Mouse (Mus musculus) lung, postnatal 10 days (tissue): Measurements from ENCODE around the gene Gm5592.
"Not testable (repeated sequence)": the region's sequence is repeated elsewhere in the genome, so short reads cannot be mapped to it uniquely, and the experiment has no call there.

Experiments
- DNase-seq: peaks from one replicate; pipeline ENCODE4 v3.0.0; 2021

Gene Gm5592

DNA sequence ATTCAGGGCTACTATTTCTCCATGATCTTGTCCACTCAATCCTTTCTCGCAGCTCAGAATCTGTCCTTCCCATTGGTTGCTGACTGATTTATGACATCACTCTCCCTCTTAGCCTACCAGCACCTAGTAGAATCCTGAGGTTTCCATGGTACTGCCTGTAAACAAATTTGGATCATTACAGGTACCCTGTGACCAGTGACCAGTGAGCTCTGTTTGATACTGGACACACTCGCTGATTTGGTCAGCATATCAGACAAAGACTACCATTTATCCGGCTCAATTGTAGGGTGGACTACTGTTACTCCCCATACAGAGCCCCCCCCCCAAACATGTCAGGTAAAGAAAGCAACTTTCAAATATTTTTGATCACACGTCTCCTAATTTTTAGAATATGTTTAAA lies at the start of gene Gm5592:
TSS of gene Gm5592 (plus strand) at position 301 of the 400 bp plus-strand sequence.
- not testable (repeated sequence) for DNase-seq

DNA sequence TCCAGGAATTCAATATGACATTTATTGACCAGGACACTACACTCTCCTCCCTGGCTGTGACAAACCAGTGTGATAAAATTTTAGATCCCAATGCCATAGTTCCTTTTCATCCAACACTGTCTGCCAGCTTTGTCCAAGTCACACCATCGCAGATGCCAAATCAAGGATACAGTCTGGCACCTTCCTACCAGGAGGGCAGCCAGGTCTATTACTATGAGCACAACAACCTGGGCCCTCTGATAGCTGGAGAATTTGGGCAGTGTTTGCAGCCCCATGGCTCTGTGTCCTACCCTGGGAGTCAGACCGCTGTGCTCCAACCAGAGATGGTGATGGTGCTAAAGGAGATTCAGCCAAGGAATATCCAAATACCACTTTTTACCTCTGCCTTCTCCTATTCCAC lies 2.2 kb downstream of the Gm5592 start:
- DNase-seq = not testable (repeated sequence)

DNA sequence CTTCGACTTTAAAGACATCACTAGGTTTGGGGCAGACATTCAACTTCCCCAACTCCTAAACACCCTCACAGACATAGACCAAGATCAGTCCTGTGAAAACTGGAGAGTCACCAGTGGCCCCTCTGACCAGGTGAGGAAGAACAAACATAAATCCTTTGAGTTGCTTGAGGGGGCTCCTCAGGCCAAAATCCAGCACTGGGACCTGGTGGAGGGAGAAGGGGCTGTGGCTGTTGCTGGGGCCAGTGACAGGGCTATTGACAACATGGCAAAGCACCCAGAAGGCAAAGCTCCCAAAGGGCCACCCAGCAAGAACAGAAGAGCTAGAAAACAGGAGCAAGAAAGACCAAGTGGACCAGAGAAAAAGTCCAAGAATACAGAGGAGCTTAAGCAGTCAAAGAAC lies 4.2 kb downstream of the Gm5592 start:
- not testable (repeated sequence) for DNase-seq

DNA sequence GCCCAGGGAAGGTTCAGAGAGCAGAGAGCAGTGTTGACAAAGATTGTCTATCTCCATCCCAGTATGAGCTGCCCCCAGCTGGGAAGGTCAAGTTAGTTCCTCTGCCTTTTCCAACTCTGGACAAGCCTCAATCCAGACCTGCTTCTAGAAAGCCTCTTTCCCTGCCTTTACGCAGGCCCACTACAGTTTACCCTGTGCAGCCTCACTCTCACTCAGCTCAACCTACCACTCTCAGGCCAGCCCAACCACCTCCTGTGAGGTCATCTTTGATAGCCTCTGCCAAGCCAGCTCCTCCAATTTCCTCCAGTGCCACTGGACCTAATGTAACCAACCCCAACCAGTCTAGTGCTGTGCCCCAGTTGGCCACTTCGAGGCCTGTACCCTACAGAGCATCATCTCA lies 4.9 kb downstream of the Gm5592 start:
- not testable (repeated sequence) for DNase-seq

DNA sequence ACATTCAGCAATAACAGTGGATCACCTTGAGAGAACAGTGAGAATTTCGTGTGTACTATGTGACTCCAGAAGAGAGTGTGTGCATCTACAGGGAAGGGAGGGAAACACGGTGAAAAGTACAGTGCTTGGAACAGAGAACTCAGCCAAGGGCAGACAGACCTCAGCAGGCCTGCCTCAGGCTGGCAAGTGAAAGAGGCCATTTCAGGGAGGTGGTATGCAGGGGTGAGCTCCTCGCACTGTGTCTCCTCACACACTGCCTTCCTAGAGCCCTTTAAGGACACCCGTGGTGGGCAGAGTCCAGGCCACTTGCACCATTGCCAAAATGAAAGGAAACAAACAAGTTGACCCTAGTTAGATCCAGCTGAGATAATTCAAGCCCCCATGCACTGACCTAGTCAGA lies 40.0 kb downstream of the Gm5592 start:
- no peak for DNase-seq
